Mouse (Mus musculus): ENCODE results near the gene Scamp4.
"Not testable (repeated sequence)": the region's sequence is repeated elsewhere in the genome, so short reads cannot be mapped to it uniquely, and the experiment has no call there.

Scamp4 gene

GRCm38 (mm10) chr10:80611905-80612304, 9.2 kb downstream of the Scamp4 start:
- no peak for DNase-seq

- no peak for DNase-seq
Observed at GRCm38 (mm10) chr10:80613821-80614220, 11.1 kb downstream of the Scamp4 start.

GRCm38 (mm10) chr10:80614351-80614750, 11.7 kb downstream of the Scamp4 start:
- DNase-seq: no peak

GRCm38 (mm10) chr10:80618181-80618580, 15.5 kb downstream of the Scamp4 start:
- peak; percentile 57 for DNase-seq

GRCm38 (mm10) chr10:80619465-80620244, 17.0 kb downstream of the Scamp4 start:
- no peak for DNase-seq

GRCm38 (mm10) chr10:80620365-80620764, 17.7 kb downstream of the Scamp4 start:
- no peak for DNase-seq

- DNase-seq: no peak
Observed at GRCm38 (mm10) chr10:80620796-80621689, 18.4 kb downstream of the Scamp4 start.

- no peak for DNase-seq
Observed at GRCm38 (mm10) chr10:80621690-80621939, 18.9 kb downstream of the Scamp4 start.

- peak; percentile 99 to 100 for DNase-seq
Observed at GRCm38 (mm10) chr10:80621940-80622660, 19.4 kb downstream of the Scamp4 start.

- DNase-seq: peak; percentile 46 to 49
Observed at GRCm38 (mm10) chr10:80622661-80623456, 20.2 kb downstream of the Scamp4 start, which contains the start of gene Csnk1g2. Gene Csnk1g2 (plus strand): TSS chr10:80622838.

- DNase-seq: peak; percentile 56 to 65
Observed at GRCm38 (mm10) chr10:80623457-80624191, 21.0 kb downstream of the Scamp4 start.

- DNase-seq: no peak
Observed at GRCm38 (mm10) chr10:80625764-80626163, 23.1 kb downstream of the Scamp4 start.

GRCm38 (mm10) chr10:80627685-80628084, 25.0 kb downstream of the Scamp4 start:
- DNase-seq: no peak

GRCm38 (mm10) chr10:80628925-80629324, 26.3 kb downstream of the Scamp4 start:
- DNase-seq: no peak

- peak; percentile 68 to 71 for DNase-seq
Observed at GRCm38 (mm10) chr10:80635345-80635744, 32.7 kb downstream of the Scamp4 start.

- DNase-seq: no peak
Observed at GRCm38 (mm10) chr10:80646936-80647335, 44.3 kb downstream of the Scamp4 start.

GRCm38 (mm10) chr10:80649910-80650309, 47.2 kb downstream of the Scamp4 start:
- DNase-seq: not testable (repeated sequence)

GRCm38 (mm10) chr10:80650392-80650791, 47.7 kb downstream of the Scamp4 start:
- DNase-seq: no peak

- DNase-seq: no peak
Observed at GRCm38 (mm10) chr10:80653156-80653720, 50.6 kb downstream of the Scamp4 start.

GRCm38 (mm10) chr10:80654866-80655265, 52.2 kb downstream of the Scamp4 start:
- DNase-seq: no peak

- no peak for DNase-seq
Observed at GRCm38 (mm10) chr10:80655406-80656129, 52.9 kb downstream of the Scamp4 start.
